Mouse (Mus musculus): Measurements from ENCODE around the gene Fbxo41. TPM values are rescaled to one million over a fixed set of nuclear protein-coding genes. Genes with fewer than 3 reads are reported as not detected.

Gene Fbxo41
- total and polyA plus RNA-seq, 2 experiments = not detected

DNA sequence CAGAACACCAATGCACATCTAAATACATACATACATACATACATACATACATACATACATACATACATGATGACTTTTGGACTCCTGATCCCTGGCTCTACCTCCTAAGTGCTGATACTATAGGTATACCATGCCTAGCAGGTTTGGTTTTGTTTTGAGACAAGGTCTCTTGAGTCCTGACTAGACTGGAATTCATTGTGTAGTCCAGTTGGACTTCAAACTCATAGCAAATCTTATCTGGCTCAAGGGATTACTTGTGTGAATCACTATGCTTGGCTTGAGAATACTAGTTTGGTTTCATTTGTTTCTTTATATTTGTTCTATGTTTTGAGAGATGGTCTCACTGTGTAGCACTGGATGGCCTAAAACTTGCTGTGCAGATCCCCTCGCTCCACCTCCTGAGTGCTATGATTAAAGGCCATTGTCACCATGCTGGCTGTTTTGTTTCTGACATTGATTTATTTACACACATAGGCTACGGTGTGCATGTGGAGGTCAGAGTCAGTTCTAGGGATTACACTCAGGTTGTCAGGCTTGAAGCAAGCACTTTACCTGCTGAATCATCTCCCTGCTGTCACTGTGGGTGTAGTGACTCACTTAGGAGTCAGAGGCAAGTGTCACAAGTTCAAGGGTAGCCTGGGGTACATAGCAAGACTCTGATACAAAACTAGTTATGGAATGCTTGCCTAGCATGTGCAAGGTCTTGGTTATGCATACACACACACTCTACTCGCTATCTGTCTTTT, 59.1 kb downstream of the Fbxo41 start:
- TF ChIP-seq POLR2A (IDR thresholded peaks at IDR 0.05; ENCODE audit: extremely low read depth, insufficient read depth, low read length) (no peak), CTCF (IDR thresholded peaks at IDR 0.05; ENCODE audit: low read depth, low read length) (no peak)
- H3K27ac ChIP-seq (replicated peaks; ENCODE audit: insufficient read depth, low read depth, low read length) = no peak overlapping the region
- 58% methylated on average over 3 of the region's 3 CpGs for WGBS
- no peaks in the 10 kb centered on the region for H3K4me1 ChIP-seq (ENCODE audit: control insufficient read depth, insufficient read depth, low read length)
- DNase-seq (ENCODE audit: extremely low read depth, low read depth, low spot score) = no peak
- peaks cover 2% of the 10 kb centered on the region; the same call in 1 of the 2 replicates for H3K36me3 ChIP-seq (ENCODE audit: control insufficient read depth, insufficient read depth, low read length)
- no peaks in the 10 kb centered on the region; the same call in 1 of the 2 replicates for H3K79me2 ChIP-seq (ENCODE audit: control insufficient read depth, insufficient read depth, low read length)
- H3K27me3 ChIP-seq (ENCODE audit: control insufficient read depth, insufficient read depth, low read length) = no peaks in the 10 kb centered on the region
- no peak overlapping the region for H3K4me3 ChIP-seq (ENCODE audit: insufficient read depth, low read depth, low read length)
- H3K9ac ChIP-seq (ENCODE audit: low read depth, low read length) = no peak overlapping the region

DNA sequence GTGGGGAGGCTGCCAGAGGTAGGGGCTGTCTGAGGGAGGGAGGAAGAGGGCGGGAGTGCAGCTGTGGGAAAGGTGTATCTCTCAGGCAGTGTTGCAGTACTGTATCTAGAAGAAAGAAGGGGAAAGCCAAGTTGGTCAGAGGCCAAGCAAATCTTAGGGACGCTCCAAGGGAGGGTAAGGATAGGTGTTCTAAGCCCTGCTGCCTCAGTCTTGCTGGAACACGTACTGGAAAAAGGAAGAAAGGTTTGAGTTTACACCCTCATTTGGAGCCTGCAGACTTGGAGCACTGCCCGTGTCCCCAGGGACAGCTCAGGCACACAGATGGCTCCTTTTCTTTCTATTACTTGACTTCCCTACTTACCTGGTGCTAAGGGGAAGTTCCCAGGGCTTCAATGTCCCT, 61.7 kb downstream of the Fbxo41 start:
- H3K4me3 ChIP-seq (ENCODE audit: insufficient read depth, low read depth, low read length) = no peak overlapping the region
- H3K27ac ChIP-seq (replicated peaks; ENCODE audit: insufficient read depth, low read depth, low read length) = no peak overlapping the region
- no peaks in the 10 kb centered on the region for H3K4me1 ChIP-seq (ENCODE audit: control insufficient read depth, insufficient read depth, low read length)
- WGBS = over 99% methylated on average over 4 of the region's 4 CpGs
- H3K36me3 ChIP-seq (ENCODE audit: control insufficient read depth, insufficient read depth, low read length) = peaks cover 2% of the 10 kb centered on the region; the same call in 1 of the 2 replicates
- no peaks in the 10 kb centered on the region; the same call in 1 of the 2 replicates for H3K79me2 ChIP-seq (ENCODE audit: control insufficient read depth, insufficient read depth, low read length)
- TF ChIP-seq CTCF (IDR thresholded peaks at IDR 0.05; ENCODE audit: low read depth, low read length) = no peak
- TF ChIP-seq POLR2A (IDR thresholded peaks at IDR 0.05; ENCODE audit: extremely low read depth, insufficient read depth, low read length) = no peak
- H3K27me3 ChIP-seq (ENCODE audit: control insufficient read depth, insufficient read depth, low read length) = no peaks in the 10 kb centered on the region
- H3K9ac ChIP-seq (ENCODE audit: low read depth, low read length) = no peak overlapping the region
- DNase-seq (ENCODE audit: extremely low read depth, low read depth, low spot score) = no peak

DNA sequence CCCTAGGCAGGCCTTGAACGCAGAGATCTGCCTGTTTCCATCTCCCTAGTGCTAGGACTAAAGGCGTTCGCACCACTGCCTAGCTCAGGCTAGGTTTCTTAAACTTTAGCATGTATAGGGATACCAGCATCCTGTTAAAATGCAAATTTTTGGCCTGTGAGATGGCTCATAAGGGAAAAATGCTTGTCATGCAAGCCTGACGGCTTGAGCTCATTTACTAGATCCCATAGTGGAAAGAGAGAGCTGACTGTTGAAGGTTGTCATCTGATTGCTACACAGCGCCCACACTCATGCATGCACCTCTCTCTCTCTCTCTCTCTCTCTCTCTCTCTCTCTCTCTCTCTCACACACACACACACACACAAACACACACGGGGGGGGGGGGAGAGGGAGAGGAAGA, 66.2 kb downstream of the Fbxo41 start:
- 85% methylated on average over 6 of the region's 6 CpGs for WGBS
- no peak for TF ChIP-seq POLR2A (IDR thresholded peaks at IDR 0.05; ENCODE audit: extremely low read depth, insufficient read depth, low read length)
- no peak for TF ChIP-seq CTCF (IDR thresholded peaks at IDR 0.05; ENCODE audit: low read depth, low read length)
- Histone ChIP-seq H3K36me3 (ENCODE audit: control insufficient read depth, insufficient read depth, low read length) (0 out of 2 replicates have a peak, but pooled peaks cover 2% of the 10 kb centered on the region), H3K27ac (replicated peaks; ENCODE audit: insufficient read depth, low read depth, low read length) (no peak overlapping the region), H3K27me3 (ENCODE audit: control insufficient read depth, insufficient read depth, low read length) (no peaks in the 10 kb centered on the region), H3K9ac (ENCODE audit: low read depth, low read length) (no peak overlapping the region), H3K4me1 (ENCODE audit: control insufficient read depth, insufficient read depth, low read length) (peaks cover 3% of the 10 kb centered on the region; the same call in 1 of the 2 replicates), H3K4me3 (ENCODE audit: insufficient read depth, low read depth, low read length) (no peak overlapping the region), H3K79me2 (ENCODE audit: control insufficient read depth, insufficient read depth, low read length) (peaks cover 5% of the 10 kb centered on the region; the same call in 1 of the 2 replicates)
- DNase-seq (ENCODE audit: extremely low read depth, low read depth, low spot score) = no peak

DNA sequence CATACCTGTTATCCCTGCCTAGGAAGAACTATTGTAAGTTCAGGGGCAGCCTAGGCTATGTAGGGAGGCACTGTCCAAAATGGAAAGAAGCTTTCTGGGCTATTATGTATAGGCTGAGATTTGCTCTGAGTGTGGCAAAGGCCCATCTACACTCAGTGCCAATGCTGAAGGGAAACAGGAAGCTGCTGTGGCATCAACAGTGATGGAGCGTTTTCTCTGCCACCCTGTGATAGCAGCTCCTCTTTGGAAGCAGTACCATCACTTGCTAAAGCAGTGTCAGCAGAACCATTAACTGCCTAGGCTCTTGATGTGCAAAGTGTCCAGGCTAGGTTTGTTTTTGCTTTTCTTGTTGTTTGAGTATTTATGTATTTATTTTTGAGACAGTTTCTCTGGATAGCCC, 66.6 kb downstream of the Fbxo41 start:
- WGBS = 74% methylated on average over 1 of the region's 1 CpGs
- DNase-seq (ENCODE audit: extremely low read depth, low read depth, low spot score) = no peak
- Histone ChIP-seq H3K27ac (replicated peaks; ENCODE audit: insufficient read depth, low read depth, low read length) (no peak overlapping the region), H3K4me3 (ENCODE audit: insufficient read depth, low read depth, low read length) (no peak overlapping the region), H3K79me2 (ENCODE audit: control insufficient read depth, insufficient read depth, low read length) (peaks cover 5% of the 10 kb centered on the region; the same call in 1 of the 2 replicates), H3K9ac (ENCODE audit: low read depth, low read length) (no peak overlapping the region), H3K4me1 (ENCODE audit: control insufficient read depth, insufficient read depth, low read length) (peaks cover 5% of the 10 kb centered on the region; the same call in 1 of the 2 replicates), H3K36me3 (ENCODE audit: control insufficient read depth, insufficient read depth, low read length) (0 out of 2 replicates have a peak, but pooled peaks cover 2% of the 10 kb centered on the region), H3K27me3 (ENCODE audit: control insufficient read depth, insufficient read depth, low read length) (no peaks in the 10 kb centered on the region)
- TF ChIP-seq CTCF (IDR thresholded peaks at IDR 0.05; ENCODE audit: low read depth, low read length) = no peak

DNA sequence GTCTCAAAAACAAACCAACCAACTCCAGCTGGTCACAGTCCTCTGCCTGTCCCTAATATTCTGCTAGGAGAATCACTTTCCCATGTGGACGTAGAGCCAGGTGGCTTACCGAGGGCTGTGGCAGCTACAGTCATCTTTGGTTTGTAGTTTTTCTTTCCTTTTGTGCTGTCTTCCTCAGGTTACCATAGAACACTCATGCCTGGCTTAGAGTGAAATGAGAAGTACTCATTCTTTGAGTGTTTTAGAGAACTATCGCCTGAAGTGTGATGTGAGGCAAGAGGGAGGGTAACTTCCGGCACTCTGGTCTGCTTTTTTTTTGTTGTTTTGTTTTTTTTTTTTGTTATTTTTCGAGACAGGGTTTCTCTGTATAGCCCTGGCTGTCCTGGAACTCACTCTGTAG, 68.9 kb downstream of the Fbxo41 start:
- DNase-seq (ENCODE audit: extremely low read depth, low read depth, low spot score) = peak; percentile 22
- Histone ChIP-seq H3K79me2 (ENCODE audit: control insufficient read depth, insufficient read depth, low read length) (peaks cover 5% of the 10 kb centered on the region; the same call in 1 of the 2 replicates), H3K9ac (ENCODE audit: low read depth, low read length) (no peak overlapping the region), H3K27me3 (ENCODE audit: control insufficient read depth, insufficient read depth, low read length) (no peaks in the 10 kb centered on the region), H3K36me3 (ENCODE audit: control insufficient read depth, insufficient read depth, low read length) (no peaks in the 10 kb centered on the region), H3K4me1 (ENCODE audit: control insufficient read depth, insufficient read depth, low read length) (peaks cover 5% of the 10 kb centered on the region; the same call in 1 of the 2 replicates), H3K27ac (replicated peaks; ENCODE audit: insufficient read depth, low read depth, low read length) (no peak overlapping the region), H3K4me3 (ENCODE audit: insufficient read depth, low read depth, low read length) (no peak overlapping the region)
- 77% methylated on average over 5 of the region's 5 CpGs for WGBS
- TF ChIP-seq CTCF (IDR thresholded peaks at IDR 0.05; ENCODE audit: low read depth, low read length) (no peak), POLR2A (IDR thresholded peaks at IDR 0.05; ENCODE audit: extremely low read depth, insufficient read depth, low read length) (no peak)

Data from liver, adult 2 months (tissue).